Mouse (Mus musculus) ES-Bruce4 (cell line): ENCODE results near the gene Gm960.

ENCODE experiments used
- CTCF ChIP-seq: IDR thresholded peaks from one replicate; pipeline ENCODE4 v1.8.1; 2011; ENCODE audit warnings: low read depth, low read length
- POLR2A ChIP-seq: IDR thresholded peaks from one replicate; pipeline ENCODE4 v1.8.1; 2011; ENCODE audit warnings: low read length; ENCODE audit not compliant: insufficient read depth

DNA sequence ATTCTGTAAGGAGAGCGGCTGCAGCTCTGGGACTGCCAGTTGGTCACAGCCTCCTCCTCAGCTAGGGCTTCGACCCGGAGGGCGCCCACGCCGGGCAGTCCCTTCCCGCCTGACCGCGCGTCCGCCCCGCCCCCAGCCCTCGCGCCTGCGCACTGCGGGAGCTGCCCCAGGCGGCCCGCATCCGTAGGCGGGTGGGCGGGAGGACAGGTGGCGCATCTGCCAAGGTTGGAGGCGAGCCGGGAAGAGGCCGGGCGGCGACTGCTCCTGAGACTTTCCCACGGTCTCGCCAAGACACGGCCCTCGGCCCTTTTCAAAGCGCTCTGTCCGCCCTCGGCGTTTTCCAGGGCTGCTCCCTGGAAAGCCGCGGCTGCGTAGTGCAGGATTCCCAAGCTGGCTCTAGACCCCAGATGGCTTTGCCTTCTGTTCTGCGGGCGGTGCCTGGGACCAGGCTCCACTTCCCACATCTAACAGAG lies at the start of gene Gm960:
- TF ChIP-seq POLR2A = no peak
- no peak for TF ChIP-seq CTCF
